Mouse (Mus musculus) T-helper 1 cell (primary cell): ENCODE data around the gene Efr3b.
"Not testable (repeated sequence)": the region's sequence is repeated elsewhere in the genome, so short reads cannot be mapped to it uniquely, and the experiment has no call there.

Experiments
- in situ Hi-C: fragments of 300-600 bp; cut with MboI, MseI; formaldehyde crosslinking; loops from one replicate; pipeline ENCODE4 v1.15.1; 2025; ENCODE audit warnings: high pct_unique_total_duplicates

Efr3b gene

DNA sequence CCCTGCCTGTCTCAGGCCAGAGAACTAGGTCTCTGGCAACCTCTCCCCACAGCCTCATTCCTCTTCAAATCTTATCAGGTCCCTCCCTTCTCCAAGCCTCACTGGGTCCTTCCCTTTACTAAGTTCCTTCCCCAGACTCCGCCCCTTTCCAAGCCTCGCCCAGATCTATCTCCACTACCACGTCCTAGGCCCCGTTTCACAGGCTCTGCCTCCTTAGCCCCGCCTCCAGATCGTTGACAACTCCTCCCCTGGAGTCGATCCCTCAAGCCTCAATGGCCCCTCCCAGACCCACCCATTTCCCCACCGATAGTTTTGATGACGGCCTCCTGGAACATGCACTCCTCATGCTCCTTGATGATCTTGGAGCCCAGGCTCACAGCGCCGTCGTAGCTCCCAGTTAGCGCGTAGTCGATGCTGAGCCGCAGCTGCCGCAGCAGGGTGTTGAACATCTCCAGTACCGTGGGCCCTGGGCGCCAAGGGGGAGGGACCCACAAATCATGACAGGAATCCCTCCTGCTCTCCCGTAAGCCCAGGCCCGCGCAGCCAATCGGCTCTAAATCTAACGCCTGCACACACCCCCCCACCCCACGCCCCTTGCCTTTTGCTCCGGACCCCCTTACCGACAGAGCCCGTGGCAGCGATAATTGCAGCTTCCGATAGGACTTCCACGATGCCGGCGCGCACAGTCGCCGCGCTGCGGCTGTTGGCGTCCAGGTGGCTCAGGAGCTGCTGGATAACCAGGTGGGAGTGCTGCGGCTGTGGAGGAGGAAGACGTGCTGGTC is 57.2 kb downstream of the Efr3b start:
- in situ Hi-C loops, result loop anchor here (5.0 kb wide), 1 partner anchor 56 kb away; the partner anchor contains the start of gene Efr3b

GRCm38 (mm10) chr12:3980991-3981349 is 57.7 kb downstream of the Efr3b start:
- in situ Hi-C loops, result loop anchor here (5.0 kb wide), 1 partner anchor 56 kb away; the partner anchor contains the start of gene Efr3b

DNA sequence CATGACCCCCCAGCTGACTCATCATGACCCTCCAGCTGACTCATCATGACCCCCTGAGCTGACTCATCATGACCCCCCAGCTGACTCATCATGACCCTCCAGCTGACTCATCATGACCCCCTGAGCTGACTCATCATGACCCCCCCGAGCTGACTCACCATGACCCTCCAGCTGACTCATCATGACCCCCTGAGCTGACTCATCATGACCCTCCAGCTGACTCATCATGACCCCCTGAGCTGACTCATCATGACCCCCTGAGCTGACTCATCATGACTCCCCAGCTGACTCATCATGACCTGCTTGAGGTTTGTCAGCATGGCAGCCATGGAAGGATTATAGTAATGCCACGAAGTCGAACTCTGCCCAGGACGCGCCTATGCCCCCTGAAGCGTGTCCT is 65.5 kb downstream of the Efr3b start:
- in situ Hi-C loops, result not testable (repeated sequence)

- in situ Hi-C loops, result no loop called here
Measured at GRCm38 (mm10) chr12:3968380-3968779, 70.3 kb downstream of the Efr3b start.

DNA sequence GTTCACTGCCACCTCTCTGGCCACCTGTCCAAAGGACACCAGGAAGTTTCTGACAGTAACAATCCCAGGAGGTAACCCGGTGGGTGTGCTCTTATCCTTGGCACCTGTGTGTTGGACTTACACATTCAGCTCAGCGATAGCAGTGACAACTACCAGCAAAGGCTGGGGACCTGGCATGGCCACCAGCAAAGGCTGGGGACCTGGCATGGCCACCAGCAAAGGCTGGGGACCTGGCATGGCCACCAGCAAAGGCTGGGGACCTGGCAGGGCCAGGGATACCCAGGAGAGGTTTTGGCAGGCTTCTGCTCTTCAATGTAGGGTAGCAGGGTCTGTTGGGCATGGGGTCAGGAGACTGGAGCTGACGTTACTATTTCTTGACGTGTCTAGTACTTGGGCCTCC is 71.5 kb downstream of the Efr3b start:
- in situ Hi-C loops, result no loop called here

DNA sequence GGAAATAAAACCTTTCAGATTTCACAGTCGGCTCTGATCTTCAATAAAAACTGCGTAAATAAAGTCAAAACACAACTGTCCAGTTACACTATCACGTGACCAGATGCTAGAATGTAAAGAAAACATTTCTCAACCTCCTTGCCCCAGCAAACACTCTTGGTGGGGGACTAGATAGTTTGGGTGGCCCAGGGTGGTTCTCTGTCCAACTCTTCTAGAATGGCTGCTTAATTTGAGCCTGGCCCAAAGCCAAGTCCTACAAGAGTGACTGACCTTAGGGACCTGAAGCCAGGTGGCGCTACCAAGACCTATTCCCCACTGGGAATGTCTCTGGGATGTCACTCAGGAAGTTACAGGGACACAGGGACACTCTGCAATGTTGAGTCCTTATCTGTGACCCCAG is 78.2 kb downstream of the Efr3b start:
- in situ Hi-C loops, result no loop called here

DNA sequence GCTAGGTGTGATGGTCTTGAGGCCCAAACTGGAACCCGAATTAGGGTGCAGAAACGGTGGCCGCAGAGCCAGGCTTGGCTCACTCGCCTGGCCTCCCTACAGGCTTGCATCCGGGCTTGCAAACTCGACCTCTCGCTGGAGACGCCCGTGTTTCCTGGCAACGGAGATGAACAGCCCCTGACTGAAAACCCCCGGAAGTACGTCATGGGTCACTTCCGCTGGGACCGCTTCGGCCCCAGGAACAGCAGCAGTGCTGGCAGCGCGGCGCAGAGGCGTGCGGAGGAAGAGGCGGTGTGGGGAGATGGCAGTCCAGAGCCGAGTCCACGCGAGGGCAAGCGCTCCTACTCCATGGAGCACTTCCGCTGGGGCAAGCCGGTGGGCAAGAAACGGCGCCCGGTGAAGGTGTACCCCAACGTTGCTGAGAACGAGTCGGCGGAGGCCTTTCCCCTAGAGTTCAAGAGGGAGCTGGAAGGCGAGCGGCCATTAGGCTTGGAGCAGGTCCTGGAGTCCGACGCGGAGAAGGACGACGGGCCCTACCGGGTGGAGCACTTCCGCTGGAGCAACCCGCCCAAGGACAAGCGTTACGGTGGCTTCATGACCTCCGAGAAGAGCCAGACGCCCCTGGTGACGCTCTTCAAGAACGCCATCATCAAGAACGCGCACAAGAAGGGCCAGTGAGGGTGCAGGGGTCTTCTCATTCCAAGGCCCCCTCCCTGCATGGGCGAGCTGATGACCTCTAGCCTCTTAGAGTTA is 78.7 kb downstream of the Efr3b start:
- in situ Hi-C loops, result no loop called here

DNA sequence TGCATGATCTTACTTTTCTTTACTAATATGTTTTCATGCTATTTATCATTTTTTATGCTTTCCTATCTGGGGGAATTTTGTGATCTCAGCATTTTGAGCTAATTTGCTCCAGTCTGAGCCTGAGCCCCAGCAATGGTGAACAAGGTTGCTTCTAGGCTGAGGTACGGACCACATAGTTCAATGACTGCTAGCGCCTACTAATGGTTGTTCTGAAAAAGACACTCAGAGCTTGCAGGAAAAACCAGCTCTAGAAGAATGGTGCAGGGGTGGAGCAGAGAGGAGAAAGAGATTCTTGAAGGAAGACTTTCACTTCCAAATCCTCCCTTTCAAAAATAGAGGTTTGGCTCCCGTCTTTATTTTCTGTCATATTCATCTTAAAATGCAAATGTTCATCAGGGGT is 82.4 kb downstream of the Efr3b start:
- in situ Hi-C loops, result no loop called here

GRCm38 (mm10) chr12:3955371-3955770 is 83.3 kb downstream of the Efr3b start:
- in situ Hi-C loops, result no loop called here

- in situ Hi-C loops, result no loop called here
Measured at GRCm38 (mm10) chr12:3954651-3955050, 84.1 kb downstream of the Efr3b start, which contains the start of gene Pomc. Pomc (plus strand) TSS chr12:3954951.

- in situ Hi-C loops, result loop anchor here (5.0 kb wide), 1 partner anchor 595 kb away; no protein-coding TSS in a partner anchor
Measured at GRCm38 (mm10) chr12:3947503-3947902, 91.2 kb downstream of the Efr3b start.

- in situ Hi-C loops, result loop anchor here (5.0 kb wide), 1 partner anchor 598 kb away; no protein-coding TSS in a partner anchor
Measured at GRCm38 (mm10) chr12:3944454-3945073, 94.2 kb downstream of the Efr3b start.

DNA sequence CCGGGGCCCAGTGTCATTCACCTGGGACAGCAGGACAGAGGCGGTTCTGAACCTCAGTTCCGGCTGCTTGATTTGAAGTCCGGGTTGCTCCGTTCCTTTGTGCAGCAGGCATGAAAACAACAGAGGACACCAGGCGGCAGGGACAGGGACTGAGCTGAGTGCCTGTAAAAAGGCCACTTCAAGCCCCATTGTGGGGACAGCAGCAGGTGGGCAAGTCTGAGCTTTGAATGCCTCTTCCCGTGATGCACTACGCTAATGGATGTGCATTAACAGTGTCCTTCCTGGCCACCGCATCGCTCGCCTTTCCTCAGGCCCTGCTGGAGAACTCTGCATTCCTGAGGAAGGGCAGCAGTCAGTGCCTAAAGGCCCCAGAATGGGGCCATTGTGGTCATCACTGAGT is 96.7 kb downstream of the Efr3b start:
- in situ Hi-C loops, result no loop called here

DNA sequence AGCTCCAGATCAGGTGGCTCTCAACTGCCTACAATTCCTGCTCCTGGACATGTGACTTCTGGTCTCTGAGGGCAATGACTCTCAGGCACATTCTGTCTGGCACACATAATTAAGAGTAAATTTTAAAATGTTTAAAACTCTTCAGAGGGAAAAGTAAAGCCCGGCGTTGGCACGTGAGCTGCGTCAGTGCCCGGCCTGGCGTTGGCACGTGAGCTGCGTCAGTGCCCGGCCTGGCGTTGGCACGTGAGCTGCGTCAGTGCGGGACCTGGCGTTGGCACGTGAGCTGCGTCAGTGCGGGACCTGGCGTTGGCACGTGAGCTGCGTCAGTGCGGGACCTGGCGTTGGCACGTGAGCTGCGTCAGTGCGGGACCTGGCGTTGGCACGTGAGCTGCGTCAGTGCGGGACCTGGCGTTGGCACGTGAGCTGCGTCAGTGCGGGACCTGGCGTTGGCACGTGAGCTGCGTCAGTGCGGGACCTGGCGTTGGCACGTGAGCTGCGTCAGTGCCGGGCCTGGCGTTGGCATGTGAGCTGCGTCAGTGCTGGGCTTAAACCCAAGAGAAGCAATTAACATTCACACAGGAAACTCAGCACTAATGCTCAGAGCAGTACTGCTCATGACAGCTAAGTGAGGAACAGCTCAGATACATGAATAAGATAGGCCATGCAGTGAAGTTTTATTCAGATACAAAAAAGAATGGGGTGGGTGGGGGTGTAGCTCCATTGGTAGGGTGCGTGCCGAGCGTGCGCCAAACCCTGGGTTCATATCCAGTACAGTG is 108.4 kb downstream of the Efr3b start:
- in situ Hi-C loops, result not testable (repeated sequence)

- in situ Hi-C loops, result loop anchor here (5.0 kb wide), 2 partner anchors 148 to 618 kb away; no protein-coding TSS in a partner anchor
Measured at GRCm38 (mm10) chr12:3928841-3929240, 109.9 kb downstream of the Efr3b start.

- in situ Hi-C loops, result loop anchor here (5.0 kb wide), 2 partner anchors 151 to 621 kb away; no protein-coding TSS in a partner anchor
Measured at GRCm38 (mm10) chr12:3926127-3926526, 112.6 kb downstream of the Efr3b start.

DNA sequence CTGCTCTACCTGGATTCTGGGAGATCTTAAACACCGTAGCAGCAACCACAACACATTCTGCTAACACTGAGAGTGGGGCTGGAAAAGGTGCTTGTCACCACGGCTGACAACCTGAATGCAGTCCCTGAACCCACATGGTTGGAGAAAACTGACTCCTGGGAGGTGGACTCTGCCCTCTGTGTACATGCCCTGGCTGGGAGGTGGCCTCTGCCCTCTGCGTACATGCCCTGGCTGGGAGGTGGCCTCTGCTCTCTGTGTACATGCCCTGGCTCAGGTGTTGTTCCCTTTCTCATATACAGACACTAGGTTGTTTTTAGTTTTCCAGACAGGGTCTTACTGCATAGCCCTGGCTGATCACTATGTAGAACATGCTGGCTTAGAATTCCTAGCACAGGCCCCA is 119.3 kb downstream of the Efr3b start:
- in situ Hi-C loops, result no loop called here

DNA sequence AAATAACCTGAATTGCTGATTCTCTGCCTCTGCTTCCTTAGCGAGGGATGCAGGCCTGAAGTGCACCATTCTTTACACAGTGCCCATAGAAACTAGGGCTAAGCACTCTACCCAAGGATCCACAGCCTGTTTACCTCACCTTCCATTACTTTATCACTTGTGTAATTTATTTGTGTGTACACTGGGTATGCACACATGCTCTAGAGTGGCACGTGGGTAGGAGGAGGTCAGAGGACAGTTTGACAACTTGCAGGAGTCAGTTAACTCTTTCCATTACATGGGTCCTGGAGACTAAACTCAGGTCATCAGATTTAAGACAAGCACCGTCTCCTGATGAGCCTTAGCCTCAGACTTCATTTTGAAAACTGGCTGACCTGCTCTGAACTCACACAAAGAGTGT is 120.1 kb downstream of the Efr3b start:
- in situ Hi-C loops, result no loop called here

GRCm38 (mm10) chr12:3917668-3918341 is 120.9 kb downstream of the Efr3b start:
- in situ Hi-C loops, result no loop called here

DNA sequence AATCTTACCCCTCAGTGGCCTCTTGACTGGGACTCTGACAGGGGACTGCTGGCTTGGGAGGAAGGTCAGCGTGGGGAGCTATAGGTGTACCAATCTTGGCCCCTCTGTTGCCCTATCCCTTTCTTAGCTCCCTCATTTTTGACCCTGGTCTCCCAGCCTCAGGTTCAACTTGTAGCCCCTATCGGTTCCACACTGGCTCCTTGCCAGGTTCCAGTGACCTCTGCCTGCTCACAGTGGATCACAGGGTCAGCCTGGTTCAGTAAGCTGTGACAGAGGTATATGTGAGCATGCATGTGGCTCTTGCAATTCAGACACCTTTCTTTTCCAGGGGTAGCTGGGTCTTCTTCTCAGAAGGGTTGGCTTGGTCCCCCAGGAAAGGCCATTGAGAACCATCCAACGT is 122.9 kb downstream of the Efr3b start:
- in situ Hi-C loops, result no loop called here
